Mouse (Mus musculus): ENCODE measurements around the gene Dnajb3. TPM values are rescaled to one million over a fixed set of nuclear protein-coding genes. Genes with fewer than 3 reads are reported as not detected.
"Not testable (repeated sequence)": the region's sequence is repeated elsewhere in the genome, so short reads cannot be mapped to it uniquely, and the experiment has no call there.

Dnajb3 gene
- total RNA-seq, 2 experiments from 2014 or later: not detected

GRCm38 (mm10) chr1:88231803-88232499 lies 26.4 kb upstream of the Dnajb3 start:
- no peak for DNase-seq (ENCODE audit: low spot score)

DNA sequence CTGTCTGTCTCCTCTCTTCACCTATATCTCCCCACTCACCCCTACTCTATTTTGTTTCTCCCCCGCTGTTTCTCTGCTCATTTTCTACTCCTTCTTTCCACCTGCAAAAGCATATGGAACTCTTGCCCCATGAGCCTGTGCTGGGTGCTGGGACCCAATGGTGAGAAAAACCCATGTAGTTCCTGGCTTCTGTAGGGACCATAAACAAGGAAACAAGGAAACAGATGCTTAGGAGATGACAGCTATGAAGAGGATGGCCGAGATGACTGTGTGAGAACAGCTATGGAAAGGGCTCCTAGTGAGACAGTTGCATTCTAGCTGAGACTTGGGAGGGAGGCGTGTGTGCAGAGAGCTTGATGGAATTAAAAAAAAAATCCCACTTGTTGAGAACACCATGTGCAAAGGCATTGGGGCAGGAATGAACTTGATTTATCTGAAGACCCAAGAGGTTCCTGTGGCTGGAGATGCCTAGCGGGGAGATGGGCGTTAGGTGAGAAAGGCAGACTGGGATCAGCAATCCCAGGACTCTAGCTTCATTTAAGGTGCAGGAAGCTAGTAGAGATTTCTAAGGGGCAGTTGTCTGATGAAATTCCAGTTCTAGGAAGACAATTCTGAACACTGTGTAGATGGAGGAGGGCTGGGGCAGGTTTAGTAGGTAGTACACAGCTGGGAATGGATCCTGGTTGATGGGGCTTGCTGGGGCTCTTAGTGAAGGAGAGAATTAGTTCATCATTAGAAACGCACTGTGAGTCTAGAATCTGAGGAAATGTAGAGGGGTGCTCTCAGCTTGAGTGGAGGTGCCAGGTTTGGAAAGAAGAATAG lies 25.6 kb upstream of the Dnajb3 start:
- DNase-seq (ENCODE audit: low spot score): no peak

DNA sequence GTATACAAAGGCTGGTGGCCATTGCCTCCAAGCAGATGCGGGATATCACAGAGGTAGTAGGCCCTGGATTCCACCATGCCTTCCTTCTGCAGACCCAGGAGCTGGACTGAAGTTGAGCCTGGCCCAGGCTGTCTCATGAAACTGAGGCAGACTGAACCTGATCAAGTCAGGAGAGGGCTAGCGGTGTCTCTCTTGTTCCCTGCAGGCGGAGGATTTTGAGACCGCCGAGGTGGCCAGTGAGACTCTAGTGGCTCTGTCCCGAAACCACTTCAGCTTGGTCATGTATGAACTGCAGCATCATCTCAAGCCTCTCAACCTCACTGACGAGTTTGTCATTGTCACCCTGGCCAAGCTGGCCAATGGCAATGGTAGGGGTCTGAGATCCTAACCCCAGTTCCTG lies 24.8 kb upstream of the Dnajb3 start:
- no peak for DNase-seq (ENCODE audit: low spot score)

DNA sequence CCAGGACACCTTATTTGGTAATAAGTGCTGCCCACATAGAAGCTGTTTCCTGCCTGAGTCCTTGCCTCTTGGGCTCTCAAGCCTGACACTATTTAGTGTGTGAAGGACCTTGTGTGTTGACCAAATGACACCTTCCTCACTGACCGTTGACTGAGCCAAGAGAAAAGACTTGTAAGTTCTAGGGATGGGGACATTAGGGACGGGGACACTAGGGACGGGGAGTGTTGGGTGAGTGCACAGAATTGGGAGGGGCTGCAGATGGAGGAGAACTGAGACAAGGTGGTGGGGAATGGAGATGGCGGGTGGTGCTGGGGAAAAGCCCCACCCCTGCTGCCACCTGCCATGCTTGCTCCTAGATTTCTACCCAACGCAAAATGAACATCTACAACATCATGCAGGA lies 24.4 kb upstream of the Dnajb3 start:
- DNase-seq (ENCODE audit: low spot score): no peak

DNA sequence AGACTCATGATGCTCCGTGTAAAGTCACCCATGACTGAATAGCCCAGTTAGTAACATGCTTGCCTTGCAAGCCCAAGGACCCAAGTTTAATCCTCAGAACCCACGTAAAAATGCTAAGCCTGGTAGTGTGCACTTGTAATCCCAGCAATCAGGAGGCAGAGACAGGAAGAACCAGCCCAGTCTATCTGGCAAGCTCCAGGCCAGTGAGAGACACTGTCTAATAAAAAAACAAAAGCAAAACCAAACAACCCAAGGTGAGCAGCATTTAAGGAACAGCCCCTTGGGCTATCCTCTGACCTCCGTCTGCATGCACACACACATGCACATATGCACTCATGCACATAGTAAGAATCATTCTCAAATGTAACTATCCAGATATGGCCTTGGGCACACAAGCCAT lies 24.0 kb upstream of the Dnajb3 start:
- DNase-seq (ENCODE audit: low spot score): no peak

- DNase-seq (ENCODE audit: low spot score): no peak
These were observed 22.5 kb upstream of the Dnajb3 start for GRCm38 (mm10) chr1:88228121-88228520.

DNA sequence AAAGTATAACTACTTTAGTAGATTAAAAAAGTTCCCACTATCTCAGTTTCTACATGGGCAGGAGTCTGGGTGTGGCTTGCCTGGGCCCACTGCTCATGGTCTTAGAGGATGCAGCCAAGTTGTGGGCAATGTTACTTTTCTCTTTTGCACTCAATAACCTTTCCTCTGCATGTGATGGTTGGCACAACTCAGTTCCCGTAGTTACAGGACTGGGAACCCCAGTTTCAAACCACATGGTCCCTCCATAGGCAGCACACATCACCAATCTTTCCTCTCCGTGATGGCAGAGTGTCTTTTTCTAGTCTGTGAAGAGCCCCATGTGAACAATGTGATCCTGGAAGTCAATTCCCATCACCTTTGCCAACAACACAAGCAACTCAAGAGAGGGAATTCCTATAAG lies 21.9 kb upstream of the Dnajb3 start:
- no peak for DNase-seq (ENCODE audit: low spot score)

GRCm38 (mm10) chr1:88226670-88227379 lies 21.2 kb upstream of the Dnajb3 start, which contains the start of gene Mroh2a:
Mroh2a (plus strand) TSS chr1:88226986.
- DNase-seq (ENCODE audit: low spot score): peak; percentile 1

DNA sequence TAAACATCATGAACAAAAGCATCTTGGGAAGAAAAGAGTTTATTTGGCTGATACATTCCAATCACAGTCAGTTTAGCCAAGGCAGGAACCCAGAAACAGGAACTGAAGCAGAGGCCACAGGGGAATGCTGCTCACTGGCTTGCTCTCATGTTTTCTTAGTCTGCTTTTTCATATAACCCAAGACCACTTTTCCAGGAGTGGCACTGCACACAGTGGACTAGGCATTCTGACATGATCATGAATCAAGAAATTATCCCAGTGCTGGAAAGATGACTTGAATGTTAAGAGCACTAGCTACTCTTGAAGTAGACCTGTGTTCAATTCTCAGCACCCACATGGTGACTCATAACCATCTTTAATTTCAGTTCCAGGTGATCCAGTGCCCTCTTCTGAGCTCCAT lies 20.2 kb upstream of the Dnajb3 start:
- DNase-seq (ENCODE audit: low spot score): peak; percentile 4

GRCm38 (mm10) chr1:88225301-88225700 lies 19.7 kb upstream of the Dnajb3 start:
- DNase-seq (ENCODE audit: low spot score): not testable (repeated sequence)

- DNase-seq (ENCODE audit: low spot score): peak; percentile 23
These were observed 18.6 kb upstream of the Dnajb3 start for GRCm38 (mm10) chr1:88224029-88224776.

DNA sequence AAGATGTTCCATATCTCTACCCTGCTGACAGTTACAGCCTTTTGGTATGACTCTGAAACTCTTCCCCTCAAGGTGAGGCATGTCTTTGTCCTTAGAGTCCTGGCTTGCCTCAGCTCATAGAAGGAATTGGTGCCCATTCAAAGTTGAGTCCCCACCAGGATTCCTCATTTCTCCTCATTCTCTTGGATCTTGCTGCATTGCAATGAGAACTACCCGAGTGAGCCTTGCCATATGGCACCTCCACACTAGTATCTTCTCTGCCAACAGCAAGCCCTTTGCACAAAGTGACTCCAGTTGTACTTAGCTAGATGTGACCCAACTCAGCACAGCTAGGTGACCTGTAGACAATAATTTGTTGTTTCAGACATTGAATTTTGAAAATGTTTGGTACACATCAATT lies 18.0 kb upstream of the Dnajb3 start:
- DNase-seq (ENCODE audit: low spot score): peak; percentile 13

DNA sequence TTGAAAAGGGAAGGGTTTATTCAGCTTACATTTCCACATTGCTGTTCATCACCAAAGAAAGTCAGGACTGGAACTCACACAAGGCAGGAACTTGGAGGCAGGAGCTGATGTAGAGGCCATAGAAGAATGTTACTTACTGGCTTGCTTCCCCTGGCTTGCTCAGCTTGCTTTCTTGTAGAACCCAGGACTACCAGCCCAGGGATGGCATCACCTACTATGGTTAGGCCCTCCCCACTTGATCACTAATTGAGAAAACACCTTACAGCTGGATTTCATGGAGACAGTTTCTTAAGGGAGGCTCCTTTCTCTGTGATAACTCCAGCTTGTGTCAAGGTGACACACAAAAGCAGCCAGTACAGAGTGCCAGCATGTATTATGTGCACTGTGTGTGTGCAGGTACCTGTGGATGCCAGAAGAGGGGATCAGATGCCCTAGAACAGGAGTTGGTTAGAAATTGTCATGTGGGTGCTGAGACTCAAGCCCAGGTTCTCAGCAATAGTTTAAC lies 17.5 kb upstream of the Dnajb3 start:
- peak; percentile 7 for DNase-seq (ENCODE audit: low spot score)

DNA sequence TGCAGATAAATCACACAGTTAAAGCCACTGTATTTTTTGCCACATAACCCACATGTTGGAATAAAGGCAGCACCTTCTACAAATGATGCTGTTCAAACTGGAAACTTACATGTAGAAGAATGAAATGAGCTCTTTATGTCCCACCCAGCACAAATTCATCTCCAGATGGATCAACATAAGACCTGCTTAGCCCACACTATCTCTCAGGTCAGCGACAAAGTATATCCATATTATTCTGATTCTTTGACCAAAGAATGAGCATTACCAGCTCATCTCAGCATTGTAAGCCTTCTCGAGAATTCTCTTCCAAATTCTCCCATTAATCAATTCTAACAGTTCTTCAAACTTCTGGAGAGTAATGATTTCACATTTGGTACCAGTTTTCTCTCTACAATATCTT lies 16.6 kb upstream of the Dnajb3 start:
- no peak for DNase-seq (ENCODE audit: low spot score)

DNA sequence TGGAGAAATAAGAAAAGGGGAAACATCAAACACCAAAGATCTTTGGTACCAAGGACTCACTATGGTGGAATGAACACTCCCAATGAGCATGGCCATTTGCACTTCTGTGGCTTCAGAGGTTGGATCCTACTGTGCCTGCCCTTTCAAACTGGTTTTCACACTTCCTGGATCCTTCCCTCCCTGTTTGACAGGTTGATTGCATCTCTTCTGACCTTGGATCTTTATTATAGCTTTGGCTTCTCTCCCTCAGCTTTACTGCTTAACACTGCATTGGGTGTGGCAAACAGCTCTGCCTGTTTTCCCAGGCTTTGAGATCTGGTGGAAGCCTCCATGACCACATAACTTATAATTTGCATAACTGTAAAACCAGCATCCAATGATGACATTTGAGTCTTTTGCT lies 14.8 kb upstream of the Dnajb3 start:
- peak; percentile 18 for DNase-seq (ENCODE audit: low spot score)

- peak; percentile 8 for DNase-seq (ENCODE audit: low spot score)
These were observed 13.5 kb upstream of the Dnajb3 start for GRCm38 (mm10) chr1:88219054-88219453.

DNA sequence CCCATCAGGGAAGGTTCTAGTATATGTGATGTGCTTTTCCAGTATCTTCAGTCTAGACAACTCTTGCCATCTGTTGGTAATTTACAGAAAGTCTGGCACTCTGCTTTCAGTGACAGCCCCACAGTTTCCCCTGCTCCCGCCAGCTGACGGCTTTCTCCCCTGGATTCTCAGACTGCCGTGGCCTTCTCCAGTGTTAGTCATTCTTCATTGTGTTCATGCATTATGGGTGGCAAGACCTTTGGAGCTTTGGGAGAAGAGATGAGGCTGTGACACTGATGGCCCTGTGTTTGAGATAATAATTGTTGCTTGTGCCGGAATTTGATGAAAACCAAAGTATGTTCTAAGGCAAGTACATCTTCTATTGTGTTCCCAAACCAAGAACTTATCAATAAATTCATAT lies 13.0 kb upstream of the Dnajb3 start:
- DNase-seq (ENCODE audit: low spot score): no peak

- peak; percentile 3 for DNase-seq (ENCODE audit: low spot score)
These were observed 12.5 kb upstream of the Dnajb3 start for GRCm38 (mm10) chr1:88218051-88218450.

GRCm38 (mm10) chr1:88217576-88217975 lies 12.0 kb upstream of the Dnajb3 start:
- DNase-seq (ENCODE audit: low spot score): peak; percentile 1

GRCm38 (mm10) chr1:88217144-88217543 lies 11.6 kb upstream of the Dnajb3 start:
- DNase-seq (ENCODE audit: low spot score): no peak

GRCm38 (mm10) chr1:88216551-88216950 lies 11.0 kb upstream of the Dnajb3 start:
- no peak for DNase-seq (ENCODE audit: low spot score)

Measured in gastrocnemius, adult 18-20 months (tissue).